Mouse (Mus musculus) erythroblast, embryonic 14.5 days (primary cell): Measurements from ENCODE around the gene Naip5. TPM values are rescaled to one million over a fixed set of nuclear protein-coding genes. Genes with fewer than 3 reads are reported as not detected.
"Not testable (repeated sequence)": the region's sequence is repeated elsewhere in the genome, so short reads cannot be mapped to it uniquely, and the experiment has no call there.

ENCODE experiments used
- H3K27me3 ChIP-seq: 2 replicates; pipeline ENCODE4 v1.6.1; 2012; ENCODE audit warnings: inconsistent platforms; ENCODE audit not compliant: control insufficient read depth
- H3K36me3 ChIP-seq: 2 replicates; pipeline ENCODE4 v1.6.1; 2012; ENCODE audit warnings: mild to moderate bottlenecking, inconsistent platforms; ENCODE audit not compliant: control insufficient read depth
- H3K4me1 ChIP-seq: 2 replicates; pipeline ENCODE4 v1.6.1; 2012; ENCODE audit warnings: inconsistent platforms; ENCODE audit not compliant: control insufficient read depth
- H3K4me3 ChIP-seq: replicated peaks from 2 replicates; pipeline ENCODE3; 2012; ENCODE audit warnings: moderate library complexity, mild to moderate bottlenecking, inconsistent platforms
- H3K9me3 ChIP-seq: 2 replicates; pipeline ENCODE4 v1.6.1; 2012; ENCODE audit warnings: low read length, inconsistent platforms, mixed read lengths; ENCODE audit not compliant: control insufficient read depth
- GATA1 ChIP-seq: IDR thresholded peaks from 2 replicates; pipeline ENCODE4 v1.6.1; 2012; ENCODE audit warnings: low read length, inconsistent platforms, mixed read lengths
- TAL1 ChIP-seq: IDR thresholded peaks from 3 replicates; pipeline ENCODE4 v1.6.1; 2012; ENCODE audit warnings: low read length, inconsistent platforms, mixed read lengths
- polyA plus RNA-seq: library from polyadenylated mRNA; stranded (reverse); fragments of >175 nt; gene quantifications from 2 replicates; pipeline ENCODE4 v1.2.3, GENCODE M21; 2012

The Naip5 gene
- polyA plus RNA-seq, 1 experiment = not detected

- Histone ChIP-seq H3K27me3 (no peaks in the 10 kb centered on the region), H3K4me1 (peaks cover 6% of the 10 kb centered on the region), H3K36me3 (no peaks in the 10 kb centered on the region), H3K9me3 (no peaks in the 10 kb centered on the region), H3K4me3 (no peak overlapping the region)
- TF ChIP-seq GATA1 = no peak
- no peak for TF ChIP-seq TAL1
These were observed 42.8 kb downstream of the Naip5 start for GRCm38 (mm10) chr13:100203319-100203718.

- not testable (repeated sequence) for H3K9me3 ChIP-seq, H3K36me3 ChIP-seq, H3K4me1 ChIP-seq, H3K27me3 ChIP-seq
- H3K4me3 ChIP-seq = peak within 1 kb of the TSS; percentile 57
These were observed 44.3 kb downstream of the Naip5 start, which contains the start of gene Naip2 for GRCm38 (mm10) chr13:100201659-100202333. TSS of gene Naip2 (minus strand) at chr13:100202092.

GRCm38 (mm10) chr13:100200778-100201177 lies 45.3 kb downstream of the Naip5 start:
- TF ChIP-seq TAL1 (no peak), GATA1 (no peak)
- no peaks in the 10 kb centered on the region for H3K9me3 ChIP-seq
- peak overlapping the region; percentile 57 for H3K4me3 ChIP-seq
- no peaks in the 10 kb centered on the region for H3K27me3 ChIP-seq
- H3K4me1 ChIP-seq = peaks cover 6% of the 10 kb centered on the region
- H3K36me3 ChIP-seq = no peaks in the 10 kb centered on the region

- Histone ChIP-seq H3K4me1 (no peaks in the 10 kb centered on the region), H3K27me3 (no peaks in the 10 kb centered on the region), H3K36me3 (peaks cover 2% of the 10 kb centered on the region; the same call in 1 of the 2 replicates), H3K9me3 (no peaks in the 10 kb centered on the region), H3K4me3 (no peak overlapping the region)
- TF ChIP-seq TAL1 (no peak), GATA1 (no peak)
These were observed 50.7 kb downstream of the Naip5 start for GRCm38 (mm10) chr13:100195421-100195820.

- H3K36me3 ChIP-seq, H3K9me3 ChIP-seq, H3K4me1 ChIP-seq, H3K4me3 ChIP-seq, H3K27me3 ChIP-seq: not testable (repeated sequence)
These were observed 63.0 kb downstream of the Naip5 start for GRCm38 (mm10) chr13:100183111-100183510.

- H3K27me3 ChIP-seq, H3K4me3 ChIP-seq, H3K9me3 ChIP-seq, H3K4me1 ChIP-seq, H3K36me3 ChIP-seq: not testable (repeated sequence)
These were observed 71.8 kb downstream of the Naip5 start for GRCm38 (mm10) chr13:100174360-100174759.

GRCm38 (mm10) chr13:100166378-100166777 lies 79.7 kb downstream of the Naip5 start:
- H3K36me3 ChIP-seq, H3K27me3 ChIP-seq, H3K9me3 ChIP-seq, H3K4me3 ChIP-seq, H3K4me1 ChIP-seq: not testable (repeated sequence)

- H3K27me3 ChIP-seq, H3K36me3 ChIP-seq: not testable (repeated sequence)
These were observed 83.7 kb downstream of the Naip5 start for GRCm38 (mm10) chr13:100162467-100162866.

More at GRCm38 (mm10) chr13:100162467-100162866, 83.7 kb downstream of the Naip5 start:
- H3K4me1 ChIP-seq, H3K4me3 ChIP-seq, H3K9me3 ChIP-seq: not testable (repeated sequence)

Other genes with a start within 250 kb of the Naip5 start
- gene Mccc2, start 230.7 kb downstream of the Naip5 start, polyA plus RNA-seq = 0.14 and 0.15 TPM in 2 replicates
- gene Bdp1, start 142.3 kb downstream of the Naip5 start, polyA plus RNA-seq = 0.13 and 0.21 TPM in 2 replicates
- 0.76 and 1.0 TPM in 2 replicates for gene Serf1, start 138.3 kb downstream of the Naip5 start, polyA plus RNA-seq
- 3.3 and 4.1 TPM in 2 replicates for gene Smn1, start 121.5 kb downstream of the Naip5 start, polyA plus RNA-seq
- gene Naip2, start 44.2 kb downstream of the Naip5 start, polyA plus RNA-seq = 0.01 TPM in 1 of 2 replicates, not detected in the other
- gene Naip6, start 71.4 kb upstream of the Naip5 start, polyA plus RNA-seq = not detected in 2 replicates
- gene Naip1, start 206.5 kb upstream of the Naip5 start, polyA plus RNA-seq = 0.01 TPM in 1 of 2 replicates, not detected in the other
- gene Gtf2h2, start 246.3 kb upstream of the Naip5 start, polyA plus RNA-seq = 0.46 and 1.3 TPM in 2 replicates